Comparison of ENCODE assay signal across 31 mouse cellular contexts in the genomic region with DNA sequence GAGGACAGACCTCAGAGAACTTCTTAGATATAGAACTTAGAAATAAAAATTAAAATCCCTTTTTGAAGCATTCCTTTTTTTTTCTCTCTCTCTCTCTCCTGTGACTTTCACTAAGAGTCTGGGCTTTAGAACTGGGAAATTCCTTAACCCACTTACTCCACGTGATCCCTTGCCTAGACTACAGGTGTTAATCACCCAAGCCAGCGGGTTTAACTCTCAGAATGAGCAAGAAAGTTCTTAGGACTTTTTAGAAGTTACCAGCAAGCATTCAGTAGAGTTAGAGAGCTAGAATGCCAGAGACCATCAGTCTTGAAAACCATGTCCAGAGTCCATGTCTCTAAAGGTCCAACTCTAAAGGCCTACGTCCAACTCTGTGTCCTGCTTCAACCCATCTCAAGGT.
"Had no signal": no experiment of that assay in that cellular context is flagged by ENCODE, and none has a peak within 500 bp of the region (broad histone marks: within the 10 kb centered on the region; RNA-seq: fewer than 3 reads in every experiment).

No protein-coding gene starts in this region.

- H3K4me2 ChIP-seq: heart, embryonic 11.5 days; heart, embryonic 12.5 days; heart, embryonic 13.5 days; heart, embryonic 15.5 days; hindbrain, embryonic 12.5 days; hindbrain, embryonic 13.5 days; hindbrain, embryonic 14.5 days; hindbrain, embryonic 15.5 days; intestine, embryonic 15.5 days; kidney, embryonic 15.5 days had no signal

- H3K36me3 ChIP-seq: heart, embryonic 10.5 days; heart, embryonic 12.5 days; heart, embryonic 13.5 days; heart, embryonic 15.5 days; hindbrain, embryonic 10.5 days; hindbrain, embryonic 12.5 days; hindbrain, embryonic 13.5 days; hindbrain, embryonic 15.5 days; intestine, embryonic 15.5 days; kidney, embryonic 15.5 days had no signal

- H3K27me3 ChIP-seq: heart, embryonic 15.5 days; hindbrain, embryonic 12.5 days; hindbrain, embryonic 13.5 days; hindbrain, embryonic 15.5 days; intestine, embryonic 15.5 days; kidney, embryonic 15.5 days had no signal

- H3K9me3 ChIP-seq: heart, embryonic 10.5 days; heart, embryonic 12.5 days; heart, embryonic 13.5 days; heart, embryonic 15.5 days; hindbrain, embryonic 10.5 days; hindbrain, embryonic 12.5 days; hindbrain, embryonic 13.5 days; hindbrain, embryonic 15.5 days; intestine, embryonic 15.5 days; kidney, embryonic 15.5 days had no signal

- H3K27ac ChIP-seq: heart, embryonic 10.5 days; heart, embryonic 13.5 days; heart, embryonic 15.5 days; hindbrain, embryonic 10.5 days; hindbrain, embryonic 12.5 days; hindbrain, embryonic 13.5 days; hindbrain, embryonic 14.5 days; hindbrain, embryonic 15.5 days; hindbrain, postnatal 0 days; intestine, embryonic 15.5 days; kidney, embryonic 15.5 days; kidney, postnatal 0 days; layer of hippocampus, adult 2 months; left cerebral cortex, adult 2 months had no signal

- H3K4me3 ChIP-seq: heart, embryonic 10.5 days; heart, embryonic 12.5 days; heart, embryonic 13.5 days; heart, embryonic 15.5 days; hindbrain, embryonic 10.5 days; hindbrain, embryonic 12.5 days; hindbrain, embryonic 13.5 days; hindbrain, embryonic 15.5 days; intestine, embryonic 15.5 days; kidney, embryonic 15.5 days; layer of hippocampus, adult 2 months; left cerebral cortex, adult 2 months had no signal

- DNase-seq: heart, postnatal 10 days; heart, postnatal 14 days; heart, postnatal 36 days; heart, postnatal 4 days; kidney, adult 11 months; kidney, adult 18-20 months; kidney, adult 8-10 months; kidney, adult 9 months; kidney, postnatal 10 days; kidney, postnatal 14 days; kidney, postnatal 25 days; kidney, postnatal 36 days; kidney, postnatal 4 days; layer of hippocampus, adult 9-11 months; layer of hippocampus, postnatal 36 days had no signal

- H3K9ac ChIP-seq: heart, embryonic 12.5 days; heart, embryonic 13.5 days; heart, embryonic 15.5 days; hindbrain, embryonic 12.5 days; hindbrain, embryonic 13.5 days; hindbrain, embryonic 14.5 days; hindbrain, embryonic 15.5 days; intestine, embryonic 15.5 days; kidney, embryonic 15.5 days had no signal

- H3K4me1 ChIP-seq: heart, embryonic 12.5 days; heart, embryonic 13.5 days; heart, embryonic 15.5 days; hindbrain, embryonic 12.5 days; hindbrain, embryonic 13.5 days; hindbrain, embryonic 15.5 days; kidney, embryonic 15.5 days had no signal
